Mouse (Mus musculus): Measurements from ENCODE around the gene Gpr156.

Gpr156 gene

GRCm38 (mm10) chr16:37919000-37919399, 2.7 kb downstream of the Gpr156 start:
- no peak for DNase-seq (ENCODE audit: low spot score)

GRCm38 (mm10) chr16:37920842-37921409, 4.6 kb downstream of the Gpr156 start:
- DNase-seq (ENCODE audit: low spot score) = no peak

GRCm38 (mm10) chr16:37926087-37926486, 9.8 kb downstream of the Gpr156 start:
- no peak for DNase-seq (ENCODE audit: low spot score)

- no peak for DNase-seq (ENCODE audit: low spot score)
Observed at GRCm38 (mm10) chr16:37927117-37927516, 10.8 kb downstream of the Gpr156 start.

GRCm38 (mm10) chr16:37929006-37929405, 12.7 kb downstream of the Gpr156 start:
- no peak for DNase-seq (ENCODE audit: low spot score)

- no peak for DNase-seq (ENCODE audit: low spot score)
Observed at GRCm38 (mm10) chr16:37929626-37930025, 13.3 kb downstream of the Gpr156 start.

- no peak for DNase-seq (ENCODE audit: low spot score)
Observed at GRCm38 (mm10) chr16:37934932-37935331, 18.6 kb downstream of the Gpr156 start.

GRCm38 (mm10) chr16:37937276-37937675, 21.0 kb downstream of the Gpr156 start:
- no peak for DNase-seq (ENCODE audit: low spot score)

- peak; percentile 43 for DNase-seq (ENCODE audit: low spot score)
Observed at GRCm38 (mm10) chr16:37938125-37939081, 22.1 kb downstream of the Gpr156 start.

- DNase-seq (ENCODE audit: low spot score) = no peak
Observed at GRCm38 (mm10) chr16:37939082-37939863, 23.0 kb downstream of the Gpr156 start.

GRCm38 (mm10) chr16:37940291-37940690, 24.0 kb downstream of the Gpr156 start:
- DNase-seq (ENCODE audit: low spot score) = no peak

GRCm38 (mm10) chr16:37943701-37944100, 27.4 kb downstream of the Gpr156 start:
- DNase-seq (ENCODE audit: low spot score) = no peak

- peak; percentile 55 for DNase-seq (ENCODE audit: low spot score)
Observed at GRCm38 (mm10) chr16:37945031-37945796, 28.9 kb downstream of the Gpr156 start.

- no peak for DNase-seq (ENCODE audit: low spot score)
Observed at GRCm38 (mm10) chr16:37947160-37947559, 30.9 kb downstream of the Gpr156 start.

GRCm38 (mm10) chr16:37948365-37948764, 32.1 kb downstream of the Gpr156 start:
- DNase-seq (ENCODE audit: low spot score) = no peak

GRCm38 (mm10) chr16:37951171-37951570, 34.9 kb downstream of the Gpr156 start:
- DNase-seq (ENCODE audit: low spot score) = no peak

- no peak for DNase-seq (ENCODE audit: low spot score)
Observed at GRCm38 (mm10) chr16:37953186-37953585, 36.9 kb downstream of the Gpr156 start.

- no peak for DNase-seq (ENCODE audit: low spot score)
Observed at GRCm38 (mm10) chr16:37953991-37954942, 38.0 kb downstream of the Gpr156 start.

GRCm38 (mm10) chr16:37955336-37955917, 39.1 kb downstream of the Gpr156 start:
- DNase-seq (ENCODE audit: low spot score) = no peak

GRCm38 (mm10) chr16:37956076-37956676, 39.9 kb downstream of the Gpr156 start:
- DNase-seq (ENCODE audit: low spot score) = no peak

Measured in layer of hippocampus, adult 9-10 months (tissue).